Mouse (Mus musculus) urinary bladder, adult 18-20 months (tissue): ENCODE results near the gene Ets1.
A peak's percentile ranks its signal among the peaks of the same experiment; 100 is the strongest.

Experiments used
- DNase-seq, 2 experiments: peaks; one replicate each; pipeline ENCODE4 v3.0.0; 2022; ENCODE audit warnings: low spot score in 2 of 2, mixed read lengths in 2 of 2

Ets1 gene

GRCm38 (mm10) chr9:32730656-32731590 lies 94.9 kb downstream of the Ets1 start:
- no peak for DNase-seq

GRCm38 (mm10) chr9:32731787-32732186 lies 95.8 kb downstream of the Ets1 start:
- DNase-seq = peak in 1 of 2 experiments; percentile 54

GRCm38 (mm10) chr9:32735071-32735470 lies 99.0 kb downstream of the Ets1 start:
- no peak for DNase-seq

GRCm38 (mm10) chr9:32736051-32736450 lies 100.0 kb downstream of the Ets1 start:
- no peak for DNase-seq

GRCm38 (mm10) chr9:32739988-32740387 lies 104.0 kb downstream of the Ets1 start:
- no peak for DNase-seq

- DNase-seq = no peak
Measured at GRCm38 (mm10) chr9:32740751-32741387, 104.8 kb downstream of the Ets1 start.

GRCm38 (mm10) chr9:32741681-32742080 lies 105.7 kb downstream of the Ets1 start:
- no peak for DNase-seq

- DNase-seq = no peak
Measured at GRCm38 (mm10) chr9:32743157-32743556, 107.1 kb downstream of the Ets1 start.

- no peak for DNase-seq
Measured at GRCm38 (mm10) chr9:32743642-32744161, 107.7 kb downstream of the Ets1 start.

GRCm38 (mm10) chr9:32744288-32744687 lies 108.3 kb downstream of the Ets1 start:
- DNase-seq = no peak

GRCm38 (mm10) chr9:32745079-32745763 lies 109.2 kb downstream of the Ets1 start:
- DNase-seq = no peak

- no peak for DNase-seq
Measured at GRCm38 (mm10) chr9:32745998-32746397, 110.0 kb downstream of the Ets1 start.

- no peak for DNase-seq
Measured at GRCm38 (mm10) chr9:32746615-32747014, 110.6 kb downstream of the Ets1 start.

GRCm38 (mm10) chr9:32747624-32748023 lies 111.6 kb downstream of the Ets1 start:
- DNase-seq = no peak

- no peak for DNase-seq
Measured at GRCm38 (mm10) chr9:32748552-32748951, 112.5 kb downstream of the Ets1 start.

GRCm38 (mm10) chr9:32749721-32750480 lies 113.9 kb downstream of the Ets1 start:
- DNase-seq = no peak

- no peak for DNase-seq
Measured at GRCm38 (mm10) chr9:32752602-32753001, 116.6 kb downstream of the Ets1 start.

- no peak for DNase-seq
Measured at GRCm38 (mm10) chr9:32754311-32754710, 118.3 kb downstream of the Ets1 start.

- no peak for DNase-seq
Measured at GRCm38 (mm10) chr9:32756002-32756401, 120.0 kb downstream of the Ets1 start.

- DNase-seq = no peak
Measured at GRCm38 (mm10) chr9:32758280-32758905, 122.4 kb downstream of the Ets1 start.

GRCm38 (mm10) chr9:32760649-32761157 lies 124.7 kb downstream of the Ets1 start:
- no peak for DNase-seq
